Comparison of ENCODE assay signal across 15 mouse cellular contexts in the genomic region with DNA sequence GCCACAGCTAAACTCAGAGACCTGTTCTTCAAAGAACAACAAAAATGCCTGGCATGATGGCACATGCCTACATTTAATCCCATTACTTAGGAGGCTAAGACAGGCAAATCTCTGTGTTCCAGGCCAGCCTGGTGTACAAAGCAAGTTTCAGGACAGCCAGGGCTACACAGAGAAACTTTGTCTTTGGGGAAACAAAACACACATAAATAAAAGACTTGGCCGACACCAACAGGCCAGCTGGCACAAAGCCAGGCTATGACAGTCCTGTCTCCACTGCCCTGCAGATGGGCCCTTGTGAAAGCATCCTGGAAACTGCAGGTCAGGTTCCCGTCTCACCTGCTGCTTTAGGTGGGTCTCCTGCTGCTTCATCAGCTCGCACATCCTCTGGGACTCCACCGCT. TPM values are rescaled to one million over a fixed set of nuclear protein-coding genes. Genes with fewer than 3 reads are reported as not detected.
DNase-seq lines count a peak whose midpoint lies in the region; ATAC-seq lines count a peak whose summit lies in the region.
"Had no signal": no experiment of that assay in that cellular context is flagged by ENCODE, and none has a peak within 500 bp of the region (broad histone marks: within the 10 kb centered on the region; RNA-seq: fewer than 3 reads in every experiment).

No protein-coding gene starts in this region.

- H3K36me3 ChIP-seq in embryonic facial prominence, embryonic 15.5 days: peaks cover 96% of the 10 kb centered on the region
- H3K36me3 ChIP-seq in embryonic facial prominence, embryonic 10.5 days (replicated peaks): peaks cover 100% of the 10 kb centered on the region

- ATAC-seq in embryonic facial prominence, embryonic 15.5 days (ENCODE audit: insufficient number of reproducible peaks, low FRiP score, low TSS enrichment, low read depth): no peak

- no peak overlapping the region for H3K27ac ChIP-seq in embryonic facial prominence, embryonic 15.5 days (replicated peaks)
- H3K27ac ChIP-seq in embryonic facial prominence, embryonic 10.5 days (replicated peaks): no peak overlapping the region
- H3K27ac ChIP-seq: forebrain, embryonic 10.5 days; hindbrain, embryonic 13.5 days; limb, embryonic 10.5 days; lung, embryonic 15.5 days; neural tube, embryonic 15.5 days had no signal

- H3K9me3 ChIP-seq in embryonic facial prominence, embryonic 15.5 days (replicated peaks): no peaks in the 10 kb centered on the region
- H3K9me3 ChIP-seq in embryonic facial prominence, embryonic 10.5 days: no peaks in the 10 kb centered on the region
- H3K9me3 ChIP-seq: forebrain, embryonic 10.5 days; heart, embryonic 12.5 days; hindbrain, embryonic 13.5 days; limb, embryonic 10.5 days; lung, embryonic 15.5 days; neural tube, embryonic 15.5 days had no signal

- H3K9ac ChIP-seq in embryonic facial prominence, embryonic 15.5 days: 0 out of 2 replicates have a peak overlapping the region, but pooled peaks have one; percentile 6
- H3K9ac ChIP-seq: heart, embryonic 12.5 days; hindbrain, embryonic 13.5 days; lung, embryonic 15.5 days; neural tube, embryonic 15.5 days had no signal

- no peaks in the 10 kb centered on the region for H3K27me3 ChIP-seq in embryonic facial prominence, embryonic 15.5 days
- H3K27me3 ChIP-seq in embryonic facial prominence, embryonic 10.5 days (replicated peaks; ENCODE audit: low read depth, poor library complexity, severe bottlenecking): no peaks in the 10 kb centered on the region
- H3K27me3 ChIP-seq: heart, embryonic 12.5 days; hindbrain, embryonic 13.5 days; lung, embryonic 15.5 days; neural tube, embryonic 15.5 days had no signal

- H3K4me1 ChIP-seq in embryonic facial prominence, embryonic 15.5 days: peaks cover 11% of the 10 kb centered on the region
- no peaks in the 10 kb centered on the region; the same call in 1 of the 2 replicates for H3K4me1 ChIP-seq in embryonic facial prominence, embryonic 10.5 days

- WGBS in embryonic facial prominence, embryonic 15.5 days: 84% methylated on average over 4 of the region's 4 CpGs
- 91% methylated on average over 4 of the region's 4 CpGs for WGBS in embryonic facial prominence, embryonic 10.5 days

- no peak overlapping the region for H3K4me2 ChIP-seq in embryonic facial prominence, embryonic 15.5 days (replicated peaks)
- H3K4me2 ChIP-seq: heart, embryonic 12.5 days; hindbrain, embryonic 13.5 days; lung, embryonic 15.5 days; neural tube, embryonic 15.5 days had no signal

- no peak overlapping the region for H3K4me3 ChIP-seq in embryonic facial prominence, embryonic 15.5 days (replicated peaks)
- no peak overlapping the region for H3K4me3 ChIP-seq in embryonic facial prominence, embryonic 10.5 days
- H3K4me3 ChIP-seq: forebrain, embryonic 10.5 days; heart, embryonic 12.5 days; hindbrain, embryonic 13.5 days; limb, embryonic 10.5 days; lung, embryonic 15.5 days; neural tube, embryonic 15.5 days had no signal

- no peak for DNase-seq in embryonic facial prominence, embryonic 10.5 days (ENCODE audit: low spot score)
- DNase-seq in layer of hippocampus, adult 9-11 months: peak; percentile 64
- no peak for DNase-seq in layer of hippocampus, adult 11-12 months (ENCODE audit: low spot score)
- peak; percentile 72 for DNase-seq in adrenal gland, postnatal 10 days
- DNase-seq in fat pad, adult 2 months (ENCODE audit: extremely low read depth, low read depth, low spot score): peak; percentile 93
- DNase-seq in spleen, postnatal 10 days (ENCODE audit: low spot score in 2 of 2): no peak
- DNase-seq: right cerebral cortex, adult 18-20 months; thymus, postnatal 25 days had no signal

RNA-seq across cellular contexts. Expression of a gene that starts 7.2 kb away (rescaled TPM):
- polyA plus RNA-seq in embryonic facial prominence, embryonic 15.5 days (2015; fragmentation: Nextera tagmentation; extraction: Ambion mirVana): 63.3 and 66.7 TPM in 2 replicates
- 38.6 and 44.1 TPM in 2 replicates for polyA plus RNA-seq in embryonic facial prominence, embryonic 10.5 days (2016; fragmentation: Nextera tagmentation; extraction: Ambion mirVana)
- total RNA-seq in adrenal gland, postnatal 10 days (2021): 10 to 100 TPM; 59.4 to 64.4 TPM

RNA-seq across cellular contexts. Expression of a gene that starts 9.9 kb away (rescaled TPM):
- 88.0 and 91.4 TPM in 2 replicates for polyA plus RNA-seq in embryonic facial prominence, embryonic 15.5 days (2015; fragmentation: Nextera tagmentation; extraction: Ambion mirVana)
- 115 and 117 TPM in 2 replicates for polyA plus RNA-seq in embryonic facial prominence, embryonic 10.5 days (2016; fragmentation: Nextera tagmentation; extraction: Ambion mirVana)
- 10 to 100 TPM; 56.7 to 61.2 TPM for total RNA-seq in adrenal gland, postnatal 10 days (2021)

RNA-seq across cellular contexts. Expression of a gene that starts 12.0 kb away (rescaled TPM):
- polyA plus RNA-seq in embryonic facial prominence, embryonic 15.5 days (2015; fragmentation: Nextera tagmentation; extraction: Ambion mirVana): 31.8 and 34.1 TPM in 2 replicates
- 27.7 and 28.5 TPM in 2 replicates for polyA plus RNA-seq in embryonic facial prominence, embryonic 10.5 days (2016; fragmentation: Nextera tagmentation; extraction: Ambion mirVana)
- total RNA-seq in adrenal gland, postnatal 10 days (2021): 10 to 100 TPM; 17.4 to 28.2 TPM

RNA-seq across cellular contexts. Expression of a gene that starts 16.9 kb away (rescaled TPM):
- polyA plus RNA-seq in embryonic facial prominence, embryonic 15.5 days (2015; fragmentation: Nextera tagmentation; extraction: Ambion mirVana): 3.4 and 3.7 TPM in 2 replicates
- polyA plus RNA-seq in embryonic facial prominence, embryonic 10.5 days (2016; fragmentation: Nextera tagmentation; extraction: Ambion mirVana): 1.0 and 1.4 TPM in 2 replicates
- 1 to 10 TPM in 1 of 2 experiments, under 1 TPM in 1; 0.99 to 2.0 TPM for total RNA-seq in adrenal gland, postnatal 10 days (2021)

RNA-seq across cellular contexts. Expression of a gene that starts 30.5 kb away (rescaled TPM):
- polyA plus RNA-seq in embryonic facial prominence, embryonic 15.5 days (2015; fragmentation: Nextera tagmentation; extraction: Ambion mirVana): 197 and 210 TPM in 2 replicates
- polyA plus RNA-seq in embryonic facial prominence, embryonic 10.5 days (2016; fragmentation: Nextera tagmentation; extraction: Ambion mirVana): 222 and 226 TPM in 2 replicates
- 10 to 100 TPM; 83.6 to 86.2 TPM for total RNA-seq in adrenal gland, postnatal 10 days (2021)

Comparison
In these comparisons a context has a peak if more than half of its experiments do, and no peak if none do; other contexts are left out.
1. DNase-seq: peak in layer of hippocampus, adult 9-11 months (single experiment), adrenal gland, postnatal 10 days (single experiment) and fat pad, adult 2 months (single experiment); none in embryonic facial prominence, embryonic 10.5 days (single experiment), layer of hippocampus, adult 11-12 months (single experiment) and spleen, postnatal 10 days (0 of 2).